Mouse (Mus musculus): Measurements from ENCODE around the gene Sgsm1.

GRCm38 (mm10) chr5:113291125-113291524 is 19.5 kb downstream of the Sgsm1 start:
- TF ChIP-seq CTCF (conservative IDR thresholded peaks at IDR 0.05; ENCODE audit: insufficient read depth, insufficient read length, low read depth, low read length) (no peak), POLR2A (IDR thresholded peaks at IDR 0.05; ENCODE audit: low read depth, low read length) (no peak)
